Mouse (Mus musculus): ENCODE results near the gene Prrt2.

DNA sequence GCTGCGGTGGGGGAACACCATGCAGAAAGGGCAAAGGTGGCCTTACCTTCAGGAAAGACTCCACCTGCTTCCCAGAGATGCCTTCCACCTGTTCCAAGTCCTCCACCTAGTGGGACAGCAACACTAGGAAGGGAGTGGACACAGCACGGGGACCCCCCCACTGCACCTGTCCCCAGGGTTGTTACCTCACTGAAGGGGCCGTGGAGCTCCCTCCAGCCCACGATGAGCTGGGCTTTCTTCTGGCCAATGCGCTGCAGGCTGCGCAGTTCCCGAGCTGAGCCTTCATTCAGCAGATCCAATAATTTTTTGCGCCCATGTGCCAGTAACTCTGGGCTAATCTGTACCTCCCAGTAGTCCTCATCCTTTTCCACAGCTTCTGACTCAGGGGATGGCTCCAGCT lies 6.9 kb upstream of the Prrt2 start:
- TF ChIP-seq ZNF384 (IDR thresholded peaks at IDR 0.05; ENCODE audit: low read depth, low read length) (no peak), MAFK (IDR thresholded peaks at IDR 0.05; ENCODE audit: insufficient read depth, low read depth, low read length) (no peak)

Measured in ES-E14 (cell line).